Mouse (Mus musculus): ENCODE data around the gene Trim71.

Gene Trim71

DNA sequence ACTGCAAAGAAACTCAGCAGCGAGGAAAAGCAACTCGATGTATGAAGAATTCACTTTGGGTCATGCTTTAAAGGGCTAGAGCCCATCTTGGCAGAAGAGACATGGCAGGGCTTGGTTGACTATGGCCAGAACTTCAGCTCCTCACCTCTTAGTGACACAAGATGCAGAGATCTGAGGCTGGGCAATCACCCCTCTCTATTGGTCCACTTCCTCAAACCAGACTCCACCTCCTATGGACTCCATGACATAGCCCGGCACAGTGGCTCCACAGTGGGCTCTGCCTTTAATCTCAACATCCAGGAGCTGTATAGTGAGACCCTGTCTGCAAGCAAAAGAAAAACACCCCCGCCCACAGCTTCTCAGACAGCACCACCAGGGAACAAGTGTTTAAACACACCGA lies 79.4 kb downstream of the Trim71 start:
- no peak for DNase-seq (ENCODE audit: low spot score in 2 of 2)

DNA sequence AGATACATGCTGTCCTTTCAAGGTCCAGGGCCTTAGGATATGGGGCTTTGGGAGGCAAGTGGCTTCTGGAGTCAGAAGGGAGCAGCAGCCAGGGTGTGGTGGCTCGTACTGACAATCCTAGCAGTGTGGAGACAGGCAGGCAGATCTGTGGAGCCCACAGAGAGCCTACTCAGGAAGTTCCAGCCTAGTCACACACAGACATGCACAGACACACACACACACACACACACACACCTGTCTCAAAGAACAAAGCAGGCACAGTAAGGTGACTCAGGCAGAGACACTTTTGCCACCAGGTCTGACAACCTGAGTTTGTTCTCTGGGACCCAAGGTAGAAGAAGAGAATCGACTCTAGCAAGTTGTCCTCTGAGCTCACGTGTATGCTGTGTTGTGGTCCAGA lies 83.2 kb downstream of the Trim71 start:
- no peak for DNase-seq (ENCODE audit: low spot score in 2 of 2)

DNA sequence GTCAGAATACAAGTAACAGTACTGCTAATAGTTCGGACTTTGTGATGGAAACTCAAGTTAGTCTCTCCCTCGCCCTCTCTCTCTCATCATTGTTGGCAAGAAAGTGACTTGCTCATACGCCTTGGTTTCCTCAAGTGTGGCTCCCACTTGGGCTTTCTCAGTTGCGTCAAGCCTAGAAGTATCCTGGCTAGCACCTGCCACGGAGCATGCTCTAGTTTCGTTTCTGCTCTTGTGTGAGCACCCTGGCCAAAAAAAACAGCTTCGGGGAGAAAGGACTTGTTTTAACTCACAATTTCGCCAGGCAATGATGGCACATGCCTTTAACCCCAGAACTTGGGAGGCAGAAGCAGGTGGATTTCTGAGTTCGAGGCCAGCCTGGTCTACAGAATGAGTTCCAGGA lies 87.2 kb downstream of the Trim71 start:
- DNase-seq (ENCODE audit: low spot score in 2 of 2), result no peak

- no peak for DNase-seq (ENCODE audit: low spot score in 2 of 2)
These were observed 92.3 kb downstream of the Trim71 start for GRCm38 (mm10) chr9:114471892-114472291.

GRCm38 (mm10) chr9:114468701-114469100 lies 95.5 kb downstream of the Trim71 start:
- no peak for DNase-seq (ENCODE audit: low spot score in 2 of 2)

DNA sequence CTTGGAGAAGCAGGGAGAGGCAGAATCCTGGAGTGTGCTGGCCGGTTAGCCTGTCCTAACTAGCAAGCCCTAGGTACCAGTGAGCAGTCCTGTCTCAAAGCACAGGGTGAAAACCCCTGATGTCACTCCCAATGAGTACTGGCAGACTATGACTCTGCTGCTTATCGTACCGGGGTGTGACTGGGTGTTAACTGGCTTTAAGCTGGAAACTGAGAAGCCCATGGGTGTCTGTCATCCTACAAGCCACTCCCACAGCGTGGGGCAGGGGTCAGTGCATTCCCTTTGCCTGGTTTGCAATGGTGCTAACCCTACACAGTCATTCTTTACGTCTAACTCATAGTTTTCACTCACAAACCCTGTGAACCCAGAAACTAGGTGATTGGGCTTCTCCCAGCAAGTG lies 96.0 kb downstream of the Trim71 start:
- DNase-seq (ENCODE audit: low spot score in 2 of 2), result no peak

GRCm38 (mm10) chr9:114466871-114467270 lies 97.3 kb downstream of the Trim71 start:
- no peak for DNase-seq (ENCODE audit: low spot score in 2 of 2)

- DNase-seq (ENCODE audit: low spot score in 2 of 2), result no peak
These were observed 98.7 kb downstream of the Trim71 start for GRCm38 (mm10) chr9:114465442-114465841.

GRCm38 (mm10) chr9:114462569-114462968 lies 101.6 kb downstream of the Trim71 start:
- no peak for DNase-seq (ENCODE audit: low spot score in 2 of 2)

- no peak for DNase-seq (ENCODE audit: low spot score in 2 of 2)
These were observed 105.7 kb downstream of the Trim71 start for GRCm38 (mm10) chr9:114458436-114458835.
